Mouse (Mus musculus): ENCODE results near the gene Nr6a1.

DNA sequence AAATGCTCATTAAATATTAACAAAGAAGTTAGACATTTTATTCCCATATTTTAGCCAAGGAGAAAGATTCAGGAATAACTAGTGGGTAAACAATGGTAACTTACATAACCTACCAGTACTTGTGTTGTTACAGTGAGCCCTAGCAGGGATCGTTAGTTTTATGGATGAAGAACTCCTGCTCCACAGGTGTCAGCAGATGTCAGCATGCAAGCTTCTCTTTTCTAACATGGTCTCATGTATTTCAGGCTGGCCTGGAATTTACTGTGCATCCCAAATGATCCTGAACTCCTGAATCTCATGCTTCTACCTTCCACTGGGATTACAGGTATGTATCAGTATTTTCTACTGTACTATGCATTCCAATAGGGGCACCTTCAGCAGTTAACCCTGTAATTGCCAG, 54.8 kb downstream of the Nr6a1 start:
- no peak for TF ChIP-seq CTCF (IDR thresholded peaks at IDR 0.05; ENCODE audit: low read depth)
- no peak for TF ChIP-seq EP300 (IDR thresholded peaks at IDR 0.05; ENCODE audit: low read depth)
